Mouse (Mus musculus) olfactory bulb, adult 2 months (tissue): ENCODE data around the gene Nrg4.

Experiments used
- CTCF ChIP-seq: fragments of 200-500 bp; IDR thresholded peaks from 2 replicates; pipeline ENCODE4 v1.5.1; 2012; ENCODE audit warnings: low read depth, mild to moderate bottlenecking, low read length, moderate library complexity; ENCODE audit not compliant: insufficient read depth
- POLR2A ChIP-seq: fragments of 200-500 bp; IDR thresholded peaks from 2 replicates; pipeline ENCODE4 v1.6.1; 2012; ENCODE audit warnings: mild to moderate bottlenecking, low read depth, low read length, moderate library complexity; ENCODE audit not compliant: insufficient read depth

DNA sequence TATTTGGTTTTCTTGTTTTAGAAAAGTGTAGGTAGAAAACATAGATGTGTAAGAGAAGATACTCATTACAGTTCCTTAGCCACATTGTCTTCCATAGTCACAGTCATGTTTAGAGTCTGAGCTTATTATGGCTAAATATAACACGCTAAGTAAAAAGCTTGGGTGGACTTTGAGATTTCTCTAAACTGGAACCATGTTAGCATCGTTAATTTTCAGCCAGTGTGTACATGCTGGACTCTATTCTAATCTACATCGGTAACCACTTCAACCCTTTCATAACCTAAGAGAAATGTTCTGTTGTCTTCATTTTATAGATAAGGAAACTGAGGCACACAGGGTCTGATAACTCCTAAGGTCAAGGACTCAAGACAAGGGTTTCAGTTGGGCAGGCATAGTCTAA is 130.8 kb downstream of the Nrg4 start:
- TF ChIP-seq CTCF, result no peak
- no peak for TF ChIP-seq POLR2A
